Mouse (Mus musculus) neural tube, embryonic 10.5 days (tissue): ENCODE measurements around the gene Pard3.

ENCODE experiments used
- DNase-seq: peaks from one replicate; pipeline ENCODE4 v3.0.0-alpha.2; 2017; ENCODE audit warnings: low spot score; ENCODE audit errors: extremely low spot score

The Pard3 gene

GRCm38 (mm10) chr8:127280299-127280974 lies 216.7 kb downstream of the Pard3 start:
- no peak for DNase-seq

- no peak for DNase-seq
Measured at GRCm38 (mm10) chr8:127281035-127281434, 217.3 kb downstream of the Pard3 start.

GRCm38 (mm10) chr8:127284462-127285216 lies 220.9 kb downstream of the Pard3 start:
- DNase-seq: no peak

- no peak for DNase-seq
Measured at GRCm38 (mm10) chr8:127287816-127288215, 224.1 kb downstream of the Pard3 start.

- DNase-seq: no peak
Measured at GRCm38 (mm10) chr8:127292307-127292706, 228.6 kb downstream of the Pard3 start.

GRCm38 (mm10) chr8:127293025-127293729 lies 229.5 kb downstream of the Pard3 start:
- no peak for DNase-seq

GRCm38 (mm10) chr8:127294061-127294460 lies 230.4 kb downstream of the Pard3 start:
- no peak for DNase-seq

- no peak for DNase-seq
Measured at GRCm38 (mm10) chr8:127295848-127296247, 232.2 kb downstream of the Pard3 start.

- DNase-seq: no peak
Measured at GRCm38 (mm10) chr8:127300493-127300892, 236.8 kb downstream of the Pard3 start.

GRCm38 (mm10) chr8:127302847-127303445 lies 239.3 kb downstream of the Pard3 start:
- DNase-seq: no peak

GRCm38 (mm10) chr8:127307026-127307425 lies 243.3 kb downstream of the Pard3 start:
- no peak for DNase-seq

GRCm38 (mm10) chr8:127309363-127309762 lies 245.7 kb downstream of the Pard3 start:
- no peak for DNase-seq

GRCm38 (mm10) chr8:127315811-127316210 lies 252.1 kb downstream of the Pard3 start:
- no peak for DNase-seq

- no peak for DNase-seq
Measured at GRCm38 (mm10) chr8:127317914-127318313, 254.2 kb downstream of the Pard3 start.

GRCm38 (mm10) chr8:127318377-127319159 lies 254.9 kb downstream of the Pard3 start:
- DNase-seq: no peak

- no peak for DNase-seq
Measured at GRCm38 (mm10) chr8:127320930-127321329, 257.2 kb downstream of the Pard3 start.

- no peak for DNase-seq
Measured at GRCm38 (mm10) chr8:127323583-127324360, 260.1 kb downstream of the Pard3 start.

- no peak for DNase-seq
Measured at GRCm38 (mm10) chr8:127324836-127325570, 261.3 kb downstream of the Pard3 start.

GRCm38 (mm10) chr8:127325749-127326148 lies 262.1 kb downstream of the Pard3 start:
- DNase-seq: no peak
